Mouse (Mus musculus) frontal cortex, adult 2 months (tissue): ENCODE measurements at regions not wholly inside any gene's neighbourhood (a gene's known extent, or its start where the extent isn't known, plus 50 kb on each side); places are given as distances from the start of the nearest gene placed in this dataset.

Source experiments
- DNase-seq, 2 experiments: peaks; one replicate each; pipeline ENCODE4 v3.0.0; 2022; ENCODE audit warnings: low spot score in 1 of 2; ENCODE audit errors: extremely low spot score in 1 of 2

DNA sequence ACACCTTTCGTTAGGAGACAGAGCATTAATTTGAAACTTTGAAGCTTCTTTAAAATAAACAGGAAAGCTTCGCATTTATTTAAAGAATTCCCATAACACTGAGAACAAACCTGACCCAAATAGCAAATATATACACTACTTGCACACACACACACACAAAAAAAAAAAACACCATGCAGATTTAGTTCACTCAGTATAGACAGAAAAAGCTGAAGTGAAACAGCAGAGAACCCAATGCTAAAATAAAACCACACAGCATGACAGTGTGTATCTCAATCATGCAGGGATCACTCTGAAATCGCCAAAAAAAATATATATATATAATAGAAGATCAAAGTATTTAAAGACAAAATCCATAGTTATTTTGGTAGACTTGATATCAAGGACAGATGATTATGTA lies 54.1 kb upstream of the Gda start:
- no peak for DNase-seq

GRCm38 (mm10) chr19:21525808-21526207 lies 52.6 kb upstream of the Gda start:
- DNase-seq, result peak; percentile 89 to 93
